In the genomic region with DNA sequence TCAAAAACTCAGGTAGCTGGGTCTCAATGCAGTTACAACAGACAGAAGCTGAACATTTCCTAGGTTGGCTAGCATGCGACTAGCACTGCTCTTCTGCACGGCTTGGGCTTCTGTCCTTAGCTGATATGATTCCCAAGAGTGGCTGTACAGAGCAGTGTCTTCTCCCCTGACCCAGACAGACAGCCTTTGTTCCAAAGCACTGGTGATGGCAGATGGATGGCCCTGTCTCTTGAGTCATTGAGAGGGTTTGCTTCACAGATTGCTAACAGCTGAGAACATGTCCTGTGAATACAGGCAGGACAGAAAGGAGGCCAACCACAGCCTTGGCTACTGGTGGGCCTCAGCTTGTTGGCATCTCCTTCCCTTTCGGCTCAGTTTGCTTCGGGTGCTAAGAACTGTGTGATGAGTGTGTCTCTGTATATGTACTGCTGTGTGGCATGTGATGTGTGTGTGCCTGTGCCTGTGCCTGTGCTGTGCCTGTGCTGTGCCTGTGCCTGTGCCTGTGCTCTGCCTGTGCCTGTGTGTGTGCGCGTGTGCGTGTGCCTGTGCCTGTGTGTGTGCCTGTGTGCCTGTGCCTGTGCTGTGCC, we compare ENCODE assay signal across 17 mouse cellular contexts.
DNase-seq lines count a peak whose midpoint lies in the region; ATAC-seq and TF ChIP-seq lines count a peak whose summit lies in the region.
"Had no signal": no experiment of that assay in that cellular context is flagged by ENCODE, and none has a peak within 500 bp of the region (broad histone marks: within the 10 kb centered on the region; RNA-seq: fewer than 3 reads in every experiment).

No protein-coding gene starts in this region.

- 83% methylated on average over 7 of the region's 7 CpGs for WGBS in hindbrain, postnatal 0 days
- 83% methylated on average over 7 of the region's 7 CpGs for WGBS in hindbrain, embryonic 14.5 days
- 88% methylated on average over 7 of the region's 7 CpGs for WGBS in neural tube, embryonic 15.5 days

- no peaks in the 10 kb centered on the region for H3K9me3 ChIP-seq in hindbrain, postnatal 0 days (ENCODE audit: low read length)
- H3K9me3 ChIP-seq in hindbrain, embryonic 14.5 days (ENCODE audit: control insufficient read depth, low read length), result no peaks in the 10 kb centered on the region
- H3K9me3 ChIP-seq in neural tube, embryonic 15.5 days (replicated peaks), result no peaks in the 10 kb centered on the region
- H3K9me3 ChIP-seq: embryonic facial prominence, embryonic 12.5 days; forebrain, embryonic 15.5 days; neural tube, embryonic 13.5 days had no signal

- no peak overlapping the region for H3K4me2 ChIP-seq in hindbrain, postnatal 0 days (ENCODE audit: low read depth, low read length)
- no peak overlapping the region for H3K4me2 ChIP-seq in hindbrain, embryonic 14.5 days (replicated peaks)
- no peak overlapping the region for H3K4me2 ChIP-seq in neural tube, embryonic 15.5 days
- H3K4me2 ChIP-seq: embryonic facial prominence, embryonic 12.5 days; forebrain, embryonic 15.5 days; liver, embryonic 11.5 days; neural tube, embryonic 13.5 days had no signal

- no peaks in the 10 kb centered on the region for H3K27me3 ChIP-seq in hindbrain, postnatal 0 days (ENCODE audit: insufficient read depth, low read length)
- no peaks in the 10 kb centered on the region for H3K27me3 ChIP-seq in hindbrain, embryonic 14.5 days (ENCODE audit: control insufficient read depth, insufficient read depth, low read length)
- H3K27me3 ChIP-seq in neural tube, embryonic 15.5 days (replicated peaks), result no peaks in the 10 kb centered on the region
- H3K27me3 ChIP-seq: embryonic facial prominence, embryonic 12.5 days; forebrain, embryonic 15.5 days; neural tube, embryonic 13.5 days had no signal

- TF ChIP-seq CTCF in hindbrain, postnatal 0 days (IDR thresholded peaks at IDR 0.05; ENCODE audit: low read depth), result no peak

- no peak overlapping the region for H3K27ac ChIP-seq in hindbrain, postnatal 0 days
- H3K27ac ChIP-seq in hindbrain, embryonic 14.5 days, result no peak overlapping the region
- no peak overlapping the region for H3K27ac ChIP-seq in neural tube, embryonic 15.5 days (replicated peaks)
- H3K27ac ChIP-seq: embryonic facial prominence, embryonic 12.5 days; forebrain, embryonic 15.5 days; neural tube, embryonic 13.5 days had no signal

- H3K4me1 ChIP-seq in hindbrain, postnatal 0 days (ENCODE audit: insufficient read depth, low read length), result no peaks in the 10 kb centered on the region
- no peaks in the 10 kb centered on the region for H3K4me1 ChIP-seq in hindbrain, embryonic 14.5 days (replicated peaks; ENCODE audit: control insufficient read depth, insufficient read depth, low read length)
- H3K4me1 ChIP-seq in neural tube, embryonic 15.5 days, result peaks cover 8% of the 10 kb centered on the region; the same call in 1 of the 2 replicates
- H3K4me1 ChIP-seq: forebrain, embryonic 15.5 days had no signal

- peak; percentile 49; the same call in 1 of the 2 replicates for ATAC-seq in hindbrain, postnatal 0 days
- ATAC-seq in hindbrain, embryonic 14.5 days (ENCODE audit: low FRiP score), result no peak
- ATAC-seq in neural tube, embryonic 15.5 days (ENCODE audit: low FRiP score), result no peak

- no peaks in the 10 kb centered on the region for H3K36me3 ChIP-seq in hindbrain, postnatal 0 days (ENCODE audit: insufficient read depth, low read length)
- no peaks in the 10 kb centered on the region for H3K36me3 ChIP-seq in hindbrain, embryonic 14.5 days (replicated peaks; ENCODE audit: control insufficient read depth, insufficient read depth)
- no peaks in the 10 kb centered on the region for H3K36me3 ChIP-seq in neural tube, embryonic 15.5 days
- H3K36me3 ChIP-seq: embryonic facial prominence, embryonic 12.5 days; forebrain, embryonic 15.5 days; neural tube, embryonic 13.5 days had no signal

- H3K4me3 ChIP-seq in hindbrain, postnatal 0 days (ENCODE audit: low read length), result no peak overlapping the region
- H3K4me3 ChIP-seq in hindbrain, embryonic 14.5 days (replicated peaks; ENCODE audit: low read length), result no peak overlapping the region
- no peak overlapping the region for H3K4me3 ChIP-seq in neural tube, embryonic 15.5 days (replicated peaks)
- H3K4me3 ChIP-seq: embryonic facial prominence, embryonic 12.5 days; forebrain, embryonic 15.5 days; neural tube, embryonic 13.5 days had no signal

- peak; percentile 20 to 37 for DNase-seq in cerebellum, postnatal 10 days
- DNase-seq in cerebellum, adult 11-12 months, result no peak
- no peak for DNase-seq in hindbrain, postnatal 0 days (ENCODE audit: low spot score)
- no peak for DNase-seq in hindbrain, embryonic 14.5 days (ENCODE audit: low spot score)
- peak; percentile 46 for DNase-seq in adipocyte (ENCODE audit: low spot score)
- DNase-seq in lung, postnatal 25 days (ENCODE audit: low spot score), result peak; percentile 23
- DNase-seq in ovary, adult 18-20 months (ENCODE audit: low spot score), result no peak
- DNase-seq: cerebellum, adult 9-10 months; kidney, adult 18-20 months; kidney, postnatal 14 days; left cerebral cortex, postnatal 4 days; thymus, postnatal 36 days had no signal

- no peak overlapping the region for H3K9ac ChIP-seq in hindbrain, postnatal 0 days (replicated peaks; ENCODE audit: low read length)
- no peak overlapping the region for H3K9ac ChIP-seq in hindbrain, embryonic 14.5 days
- H3K9ac ChIP-seq in neural tube, embryonic 15.5 days (replicated peaks), result no peak overlapping the region
- H3K9ac ChIP-seq: embryonic facial prominence, embryonic 12.5 days; forebrain, embryonic 15.5 days; neural tube, embryonic 13.5 days had no signal

Comparison
In these comparisons a context has a peak if more than half of its experiments do, and no peak if none do; other contexts are left out.
1. DNase-seq: peak in cerebellum, postnatal 10 days (2 of 2), adipocyte (single experiment) and lung, postnatal 25 days (single experiment); none in cerebellum, adult 11-12 months (single experiment), hindbrain, postnatal 0 days (single experiment), hindbrain, embryonic 14.5 days (single experiment) and ovary, adult 18-20 months (single experiment).